Mouse (Mus musculus) olfactory bulb, adult 2 months (tissue): ENCODE data around the gene Pom121l2. TPM values are rescaled to one million over a fixed set of nuclear protein-coding genes. Genes with fewer than 3 reads are reported as not detected.

Experiments
- H3K27ac ChIP-seq: fragments of 200-500 bp; 2 replicates; pipeline ENCODE4 v1.5.1; 2012; ENCODE audit warnings: low read depth, low read length; ENCODE audit not compliant: insufficient read depth
- H3K4me1 ChIP-seq: fragments of 200-500 bp; 2 replicates; pipeline ENCODE4 v1.6.1; 2012; ENCODE audit warnings: low read length; ENCODE audit not compliant: control insufficient read depth, insufficient read depth
- H3K4me3 ChIP-seq: fragments of 200-500 bp; 2 replicates; pipeline ENCODE4 v1.5.1; 2012; ENCODE audit warnings: mild to moderate bottlenecking, low read depth, low read length, moderate library complexity; ENCODE audit not compliant: insufficient read depth
- CTCF ChIP-seq: fragments of 200-500 bp; IDR thresholded peaks from 2 replicates; pipeline ENCODE4 v1.5.1; 2012; ENCODE audit warnings: low read depth, mild to moderate bottlenecking, low read length, moderate library complexity; ENCODE audit not compliant: insufficient read depth
- POLR2A ChIP-seq: fragments of 200-500 bp; IDR thresholded peaks from 2 replicates; pipeline ENCODE4 v1.6.1; 2012; ENCODE audit warnings: mild to moderate bottlenecking, low read depth, low read length, moderate library complexity; ENCODE audit not compliant: insufficient read depth
- WGBS: fragments of 180-500 bp; shearing (Covaris S2); methylation state at CpG from one replicate; pipeline ENCODE4 v1.1.7; 2018; 5-methylcytosine and 5-hydroxymethylcytosine counted together
- polyA plus RNA-seq: library from polyadenylated mRNA; stranded (reverse); fragments of >200 nt; gene quantifications from 2 replicates; pipeline ENCODE4 v1.2.4, GENCODE M21; 2012; ENCODE audit warnings: low replicate concordance; ENCODE audit not compliant: missing spikeins, insufficient read depth, insufficient read length

Pom121l2 gene
- polyA plus RNA-seq, 1 experiment: not detected

DNA sequence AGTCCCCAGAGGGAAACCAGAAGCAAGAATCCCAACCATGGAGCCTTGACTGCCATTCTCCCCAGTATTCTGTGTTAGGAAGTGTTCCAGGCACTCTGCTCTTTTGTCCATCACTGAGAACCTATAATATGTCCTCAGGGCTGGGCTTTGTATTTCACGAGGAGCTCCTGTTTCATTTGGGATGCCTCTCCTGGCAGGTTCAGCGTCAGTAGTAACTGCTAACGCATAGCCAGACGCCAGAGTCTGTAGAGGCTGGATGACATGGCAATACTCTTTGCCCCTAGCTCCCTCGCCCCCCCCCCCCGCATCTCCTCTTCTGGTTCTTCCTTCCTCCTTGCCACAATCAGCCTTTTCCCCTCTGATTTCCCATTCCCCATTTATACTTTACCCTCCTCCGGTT, 28.6 kb downstream of the Pom121l2 start, which contains the start of gene Prss16:
Prss16 (minus strand) TSS at position 101 of the 400 bp plus-strand sequence.
- TF ChIP-seq POLR2A (no peak), CTCF (no peak)
- WGBS: 23% methylated on average over 6 of the region's 7 CpGs
- H3K4me3 ChIP-seq: no peak within 1 kb of the TSS
- H3K27ac ChIP-seq: no peak within 1 kb of the TSS
- H3K4me1 ChIP-seq: peaks cover 13% of the 10 kb centered on the region

DNA sequence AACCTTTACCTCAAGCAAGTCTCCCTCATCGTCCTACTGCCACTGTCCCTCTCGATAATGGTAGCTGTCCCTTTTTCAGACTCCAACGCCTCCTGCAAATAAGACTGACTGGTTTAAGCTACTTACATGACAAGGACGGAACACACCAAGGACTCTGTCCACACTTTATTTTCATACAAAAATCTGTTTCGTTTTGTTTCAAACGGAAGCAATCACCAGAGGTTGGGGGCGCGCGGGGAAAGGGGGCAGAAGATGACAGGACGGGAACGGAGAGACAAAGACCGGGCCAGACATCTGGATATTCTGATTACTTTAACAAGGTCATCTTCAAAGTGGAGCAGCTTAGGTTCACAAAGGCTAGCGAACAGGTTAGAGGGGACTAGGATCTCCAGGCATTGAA, 32.7 kb downstream of the Pom121l2 start:
- TF ChIP-seq POLR2A: no peak
- no peak for TF ChIP-seq CTCF
- WGBS: 26% methylated on average over 13 of the region's 13 CpGs
- no peak overlapping the region for H3K27ac ChIP-seq
- no peak overlapping the region for H3K4me3 ChIP-seq
- no peaks in the 10 kb centered on the region for H3K4me1 ChIP-seq

DNA sequence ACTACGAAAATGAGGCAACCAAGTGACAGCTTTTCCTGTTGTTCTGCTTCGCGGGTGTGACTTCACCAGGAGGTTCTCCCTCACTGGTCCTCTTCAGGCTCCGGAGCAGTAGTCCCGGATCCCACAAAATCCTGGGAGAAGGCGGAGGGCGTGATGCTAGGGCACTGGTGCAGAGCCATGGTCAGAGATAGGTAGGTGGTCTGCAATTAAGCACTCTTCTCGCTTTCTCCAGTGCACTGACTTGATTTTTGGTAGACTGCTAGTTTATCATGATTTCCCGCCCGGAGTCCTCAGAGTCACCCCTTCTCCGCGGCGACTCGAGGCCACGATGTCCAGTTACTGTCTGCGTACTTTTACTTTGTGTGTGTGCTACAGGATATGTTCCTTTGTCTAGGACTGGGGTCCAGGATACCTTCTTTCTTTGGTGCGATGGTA, 33.4 kb downstream of the Pom121l2 start:
- Histone ChIP-seq H3K4me3 (no peak overlapping the region), H3K4me1 (no peaks in the 10 kb centered on the region)
- 12% methylated on average over 17 of the region's 17 CpGs for WGBS

DNA sequence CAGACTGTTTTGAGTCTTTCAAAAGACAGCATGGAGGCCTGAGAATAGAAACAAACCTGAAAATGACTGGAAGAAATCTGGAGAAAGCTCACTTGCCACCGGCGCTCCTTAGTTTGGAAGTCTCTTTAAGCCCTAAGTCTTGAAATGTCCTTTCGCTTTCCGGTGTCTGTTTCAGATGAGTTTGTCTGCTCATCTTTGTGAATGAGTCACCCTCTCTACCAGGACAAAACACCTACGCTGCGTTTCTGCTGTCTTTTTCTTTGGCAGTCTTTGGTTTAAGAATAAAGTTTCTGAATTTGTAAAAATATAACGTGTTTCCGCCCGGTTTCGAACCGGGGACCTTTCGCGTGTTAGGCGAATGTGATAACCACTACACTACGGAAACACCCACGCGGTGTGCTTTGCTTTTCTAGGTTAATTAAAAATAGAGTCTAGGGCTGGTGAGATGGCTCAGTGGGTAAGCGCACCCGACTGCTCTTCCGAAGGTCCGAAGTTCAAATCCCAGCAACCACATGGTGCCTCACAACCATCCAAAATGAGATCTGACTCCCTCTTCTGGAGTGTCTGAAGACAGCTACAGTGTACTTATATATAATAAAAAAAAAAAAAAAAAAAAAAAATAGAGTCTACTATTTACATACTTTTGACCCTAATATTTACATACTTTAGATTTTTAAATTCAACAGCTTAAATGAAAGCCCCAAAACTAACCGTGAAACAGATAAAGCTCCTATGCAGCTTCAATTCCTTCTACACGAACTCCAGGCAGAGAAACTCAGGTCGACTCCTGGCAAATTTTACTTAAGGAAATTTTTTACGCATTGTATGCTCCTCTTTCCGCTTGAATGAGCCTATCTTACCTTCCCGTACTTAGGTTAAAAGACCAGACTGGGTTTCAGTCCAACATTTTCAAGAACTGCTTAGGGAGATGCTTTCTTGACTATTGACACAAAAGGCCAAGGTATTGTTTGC, 34.8 kb downstream of the Pom121l2 start:
- Histone ChIP-seq H3K4me3 (no peak overlapping the region), H3K4me1 (no peaks in the 10 kb centered on the region), H3K27ac (no peak overlapping the region)
- TF ChIP-seq POLR2A: no peak
- TF ChIP-seq CTCF: no peak
- WGBS: 20% methylated on average over 27 of the region's 27 CpGs

More for the DNA sequence above, 33.4 kb downstream of the Pom121l2 start:
- H3K27ac ChIP-seq: no peak overlapping the region
- TF ChIP-seq POLR2A: no peak
- no peak for TF ChIP-seq CTCF

DNA sequence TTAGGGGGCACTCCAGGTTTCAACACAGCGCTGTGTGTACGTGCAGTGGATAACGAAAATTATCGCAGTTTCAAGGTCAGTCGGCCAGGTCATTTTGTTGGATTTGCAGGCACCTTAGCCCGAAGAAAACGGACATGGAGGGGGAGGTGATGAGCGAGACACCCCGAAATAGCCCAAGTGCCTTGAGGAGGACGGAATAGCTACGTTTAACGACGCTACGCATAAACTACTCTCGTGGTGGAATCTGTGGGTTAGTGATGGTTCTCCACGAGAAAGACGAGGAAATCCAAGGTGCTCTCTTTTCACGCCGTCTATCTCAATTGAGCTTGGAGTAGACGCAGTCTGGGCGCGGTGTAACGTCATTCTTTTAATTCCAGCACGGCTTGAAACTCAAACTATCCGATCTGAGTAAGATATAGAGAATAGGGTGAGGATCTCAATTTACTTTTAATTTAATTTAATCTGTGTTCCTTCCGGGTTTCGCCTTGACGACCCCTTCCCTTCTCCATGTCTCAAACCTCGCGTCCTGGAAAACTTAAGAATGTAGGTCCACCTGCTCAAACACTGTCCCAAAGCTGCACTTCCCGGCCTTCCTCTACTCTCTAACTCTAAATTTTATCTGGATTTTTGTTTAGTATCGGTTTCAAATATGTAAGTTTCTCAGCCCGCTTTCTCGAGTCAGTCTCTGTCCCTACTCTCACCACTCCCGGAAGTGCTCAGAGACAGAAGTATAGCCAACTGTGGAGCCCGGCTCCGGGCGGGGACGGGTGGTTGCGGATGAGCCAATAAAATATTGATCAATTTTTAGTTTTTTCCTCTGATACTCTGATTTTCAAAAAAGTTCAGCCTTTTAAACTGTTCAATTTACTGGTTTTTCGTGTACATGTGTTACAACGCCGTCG, 39.2 kb downstream of the Pom121l2 start:
- Histone ChIP-seq H3K4me1 (no peaks in the 10 kb centered on the region), H3K27ac (no peak overlapping the region), H3K4me3 (no peak overlapping the region)
- WGBS: 6% methylated on average over 44 of the region's 44 CpGs
- no peak for TF ChIP-seq CTCF
- TF ChIP-seq POLR2A: no peak

DNA sequence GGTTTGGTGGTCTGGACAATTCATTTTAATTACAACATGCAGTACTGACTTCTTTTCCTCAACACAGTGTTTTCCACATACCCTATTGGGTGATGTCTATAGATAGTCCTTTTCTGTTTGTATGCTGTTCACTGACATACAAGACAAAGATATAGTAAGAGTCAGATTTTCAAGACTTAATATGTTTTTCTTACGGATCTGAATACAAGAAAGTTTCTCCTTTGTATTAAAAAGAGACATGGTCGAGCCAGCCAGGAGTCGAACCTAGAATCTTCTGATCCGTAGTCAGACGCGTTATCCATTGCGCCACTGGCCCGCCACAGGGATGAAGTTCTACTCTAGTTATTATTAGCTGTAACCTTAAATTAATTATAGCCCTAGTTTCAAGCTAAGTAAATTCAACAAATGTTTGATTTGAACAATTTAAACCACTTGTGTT, 39.9 kb downstream of the Pom121l2 start:
- no peaks in the 10 kb centered on the region for H3K4me1 ChIP-seq
- no peak overlapping the region for H3K27ac ChIP-seq
- 4% methylated on average over 8 of the region's 8 CpGs for WGBS
- TF ChIP-seq POLR2A (no peak), CTCF (no peak)
- H3K4me3 ChIP-seq: no peak overlapping the region

DNA sequence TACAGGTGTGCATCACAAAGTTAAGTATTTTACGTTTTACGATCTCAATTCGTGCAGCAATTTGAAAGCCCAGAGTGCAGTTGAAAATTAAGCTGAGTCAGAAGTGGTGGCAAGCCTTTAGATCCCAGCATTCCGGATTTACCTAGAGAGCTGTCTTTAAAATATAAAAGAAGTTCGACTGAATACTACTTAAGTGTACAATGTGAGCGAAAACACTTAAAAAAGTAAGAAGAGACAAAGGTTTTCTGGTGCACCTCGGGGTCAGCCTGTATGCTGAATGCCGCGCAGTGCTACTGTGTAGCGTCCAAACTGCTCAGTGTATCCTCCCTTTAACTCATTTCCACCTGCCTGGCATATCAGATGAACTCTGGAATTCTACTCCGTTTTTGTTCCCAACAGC, 40.6 kb downstream of the Pom121l2 start:
- peaks cover under 1% of the 10 kb centered on the region; the same call in 1 of the 2 replicates for H3K4me1 ChIP-seq
- H3K27ac ChIP-seq: no peak overlapping the region
- TF ChIP-seq POLR2A (no peak), CTCF (no peak)
- 2% methylated on average over 11 of the region's 11 CpGs for WGBS
- H3K4me3 ChIP-seq: no peak overlapping the region

DNA sequence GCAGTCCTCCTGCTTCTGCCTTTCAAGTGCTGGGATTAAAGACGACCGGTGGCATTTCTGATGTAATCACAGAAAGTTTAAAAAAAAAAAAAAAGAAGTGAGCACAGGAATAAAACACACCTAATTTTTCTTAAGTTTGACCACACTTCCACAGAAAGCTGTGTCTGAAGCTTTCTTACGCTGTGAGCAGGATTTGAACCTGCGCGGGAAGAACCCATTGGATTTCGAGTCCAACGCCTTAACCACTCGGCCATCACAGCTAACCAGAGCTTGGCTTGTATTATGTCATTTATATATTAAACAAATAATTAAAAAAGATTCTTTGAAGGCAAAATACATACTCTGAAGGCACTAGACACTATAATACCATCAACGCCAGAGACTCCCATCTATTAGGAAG, 41.2 kb downstream of the Pom121l2 start:
- WGBS: 2% methylated on average over 9 of the region's 9 CpGs
- no peak for TF ChIP-seq CTCF
- TF ChIP-seq POLR2A: no peak
- no peak overlapping the region; the same call in 1 of the 2 replicates for H3K4me3 ChIP-seq

More for the DNA sequence above, 41.2 kb downstream of the Pom121l2 start:
- H3K4me1 ChIP-seq: peaks cover 2% of the 10 kb centered on the region; the same call in 1 of the 2 replicates
- no peak overlapping the region for H3K27ac ChIP-seq
